Mouse (Mus musculus): ENCODE measurements around the gene Hcn1.

Hcn1 gene

DNA sequence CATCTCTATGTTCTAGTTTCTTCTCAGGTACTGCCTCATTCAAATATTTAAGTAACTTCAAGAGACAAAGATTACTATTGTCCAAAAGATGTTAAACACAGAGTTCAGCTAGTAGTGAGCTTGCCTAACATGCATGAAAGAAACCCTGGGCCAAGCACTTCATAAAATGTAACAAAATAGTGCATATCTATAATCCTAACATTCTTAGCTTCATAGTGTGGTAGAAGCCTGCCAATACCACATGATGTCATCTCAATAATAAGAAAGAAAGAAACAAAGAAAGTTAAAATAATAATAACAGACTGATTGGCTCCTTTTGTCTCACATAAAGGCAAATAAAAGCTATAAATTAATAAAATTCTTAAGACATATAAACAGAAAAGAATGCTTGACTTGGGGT is 103.5 kb downstream of the Hcn1 start:
- no peak for DNase-seq (ENCODE audit: low read depth)

DNA sequence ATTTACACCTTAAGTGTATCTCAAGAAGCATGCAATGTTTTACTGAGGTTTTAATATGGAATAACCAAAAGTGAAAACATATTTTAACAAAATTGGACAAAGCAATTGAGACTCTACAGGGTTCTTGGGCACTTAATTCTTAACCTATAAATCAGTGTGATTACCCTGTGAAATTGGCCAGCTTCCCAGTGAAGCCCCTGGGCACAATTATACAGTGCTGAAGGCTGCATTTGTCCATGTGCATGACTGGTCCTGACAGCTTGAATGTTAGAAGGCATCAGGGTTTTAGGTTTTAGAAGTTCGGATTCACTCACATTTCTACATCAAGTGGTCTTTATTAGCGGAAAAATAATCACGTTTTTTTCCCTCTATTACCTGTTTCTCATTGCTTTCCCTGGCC is 103.9 kb downstream of the Hcn1 start:
- no peak for DNase-seq (ENCODE audit: low read depth)

GRCm38 (mm10) chr13:117706496-117706895 is 104.4 kb downstream of the Hcn1 start:
- DNase-seq (ENCODE audit: low read depth) = no peak

DNA sequence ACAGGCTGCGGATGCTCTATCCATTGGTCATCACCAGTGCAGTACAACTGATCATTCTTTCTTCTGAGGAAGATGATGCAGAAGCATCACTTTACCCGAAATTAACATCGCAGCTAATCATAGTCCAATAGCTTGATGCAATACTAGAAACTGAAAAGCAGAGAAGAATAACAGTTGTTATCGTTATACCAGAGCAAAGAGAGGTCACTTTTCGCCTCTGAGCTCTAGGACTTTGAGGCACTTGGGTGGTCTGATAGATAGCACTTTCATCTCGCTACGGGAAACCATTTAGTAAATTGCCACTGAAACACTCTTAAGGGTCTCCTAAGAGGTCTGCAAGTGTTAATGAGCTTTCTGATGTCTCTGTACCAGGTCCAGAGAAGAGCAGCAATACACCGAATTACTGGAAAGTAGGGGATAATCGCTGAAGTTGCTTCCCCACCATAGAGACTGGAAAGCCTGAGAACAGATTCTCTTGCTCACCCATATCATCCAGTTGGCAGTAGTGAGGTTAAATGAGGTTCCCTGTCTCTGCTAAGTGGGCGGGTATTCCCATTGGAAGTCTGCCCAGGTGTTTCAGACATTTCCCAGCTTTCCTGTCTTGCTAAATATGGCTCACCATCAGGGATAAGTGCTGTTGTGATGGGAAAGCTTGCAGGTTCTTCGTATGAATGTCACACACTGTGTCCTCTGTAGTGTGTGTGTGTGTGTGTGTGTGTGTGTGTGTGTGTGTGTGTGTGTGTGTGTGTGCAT is 105.0 kb downstream of the Hcn1 start:
- peak; percentile 15 for DNase-seq (ENCODE audit: low read depth)

GRCm38 (mm10) chr13:117710811-117711210 is 108.7 kb downstream of the Hcn1 start:
- peak; percentile 10 for DNase-seq (ENCODE audit: low read depth)

DNA sequence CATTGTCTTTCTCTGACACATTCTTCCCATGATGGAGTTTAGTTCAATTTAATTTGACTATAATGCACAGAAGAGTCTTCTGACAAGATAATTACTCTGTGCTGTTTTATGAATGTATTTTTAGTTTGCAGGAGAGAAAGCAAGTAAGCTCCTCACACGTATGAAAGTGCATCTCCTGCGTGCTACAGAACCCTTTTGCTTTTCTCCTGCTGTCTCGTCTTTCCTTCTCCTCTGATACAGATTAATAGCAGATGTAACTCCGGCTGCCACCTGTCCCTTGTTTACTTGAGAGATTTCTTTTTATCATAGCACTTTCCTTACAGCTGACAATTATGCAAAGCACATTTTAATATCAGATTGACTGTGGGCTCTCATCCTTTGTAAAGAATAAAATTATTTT is 120.0 kb downstream of the Hcn1 start:
- DNase-seq (ENCODE audit: low read depth) = no peak

- no peak for DNase-seq (ENCODE audit: low read depth)
Measured at GRCm38 (mm10) chr13:117724083-117724482, 122.0 kb downstream of the Hcn1 start.

GRCm38 (mm10) chr13:117728393-117728792 is 126.3 kb downstream of the Hcn1 start:
- DNase-seq (ENCODE audit: low read depth) = no peak

DNA sequence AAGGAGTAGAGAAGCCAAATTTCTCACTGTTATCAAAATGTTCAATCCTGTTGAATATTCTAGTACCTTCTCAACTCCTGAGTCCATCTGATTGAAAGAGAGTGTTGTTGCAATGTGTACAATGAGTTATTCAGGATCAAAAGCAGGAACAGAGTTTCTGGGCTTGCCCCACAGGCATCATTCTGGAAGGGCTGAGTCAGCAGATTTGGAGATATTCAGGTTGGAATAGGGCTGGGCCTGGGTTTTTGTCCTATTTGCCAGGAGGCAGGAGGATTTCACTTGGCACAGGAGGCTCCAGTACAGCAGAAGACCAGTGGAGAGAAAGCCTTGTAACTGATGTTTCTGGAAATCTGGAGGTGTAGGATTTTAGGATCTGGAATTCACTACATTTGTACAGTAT is 130.6 kb downstream of the Hcn1 start:
- no peak for DNase-seq (ENCODE audit: low read depth)

- no peak for DNase-seq (ENCODE audit: low read depth)
Measured at GRCm38 (mm10) chr13:117744451-117744850, 142.3 kb downstream of the Hcn1 start.

- DNase-seq (ENCODE audit: low read depth) = no peak
Measured at GRCm38 (mm10) chr13:117745173-117745572, 143.1 kb downstream of the Hcn1 start.

GRCm38 (mm10) chr13:117765487-117765886 is 163.4 kb downstream of the Hcn1 start:
- DNase-seq (ENCODE audit: low read depth) = no peak

- DNase-seq (ENCODE audit: low read depth) = no peak
Measured at GRCm38 (mm10) chr13:117785376-117785775, 183.3 kb downstream of the Hcn1 start.

GRCm38 (mm10) chr13:117792861-117793260 is 190.7 kb downstream of the Hcn1 start:
- no peak for DNase-seq (ENCODE audit: low read depth)

- DNase-seq (ENCODE audit: low read depth) = no peak
Measured at GRCm38 (mm10) chr13:117801061-117801460, 198.9 kb downstream of the Hcn1 start.

GRCm38 (mm10) chr13:117827628-117828027 is 225.5 kb downstream of the Hcn1 start:
- no peak for DNase-seq (ENCODE audit: low read depth)

DNA sequence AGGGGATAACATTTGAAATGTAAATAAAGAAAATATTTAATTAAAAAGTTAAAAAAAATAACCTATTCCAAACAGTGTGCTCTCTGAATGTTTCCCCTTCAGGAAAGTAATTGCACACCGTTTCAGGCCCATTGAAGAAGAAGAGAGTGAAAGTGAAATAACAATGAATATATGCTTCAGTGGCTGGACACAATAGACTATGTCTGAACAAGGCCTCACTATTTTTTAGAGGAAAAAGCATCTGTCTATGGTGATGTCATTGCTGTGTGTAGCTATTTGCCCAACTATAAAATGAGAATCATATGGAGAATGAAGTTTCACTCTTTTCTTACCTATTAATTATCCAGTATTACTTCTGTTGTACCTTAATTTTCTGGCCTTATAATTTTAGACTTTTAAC is 234.5 kb downstream of the Hcn1 start:
- no peak for DNase-seq (ENCODE audit: low read depth)

GRCm38 (mm10) chr13:117838264-117838663 is 236.1 kb downstream of the Hcn1 start:
- DNase-seq (ENCODE audit: low read depth) = no peak

- no peak for DNase-seq (ENCODE audit: low read depth)
Measured at GRCm38 (mm10) chr13:117842366-117842765, 240.2 kb downstream of the Hcn1 start.

DNA sequence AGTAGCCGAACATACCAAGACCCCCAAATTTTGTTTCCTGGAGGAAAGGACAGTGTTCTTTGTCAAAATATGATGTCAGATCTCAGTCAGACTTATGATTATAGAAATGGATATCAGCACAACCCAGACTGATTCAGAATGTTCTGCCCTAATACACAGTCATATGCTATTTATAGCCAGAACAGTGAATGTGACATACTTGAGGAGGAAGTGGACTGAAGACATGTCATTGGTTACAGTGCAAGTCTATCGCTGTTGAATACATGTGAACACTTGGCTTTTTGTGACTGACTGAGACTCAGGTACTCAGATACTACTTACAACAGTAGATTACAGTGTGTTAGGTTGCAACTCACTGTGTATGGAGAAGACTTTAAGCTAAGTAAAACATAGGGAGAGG is 245.2 kb downstream of the Hcn1 start:
- no peak for DNase-seq (ENCODE audit: low read depth)

- DNase-seq (ENCODE audit: low read depth) = no peak
Measured at GRCm38 (mm10) chr13:117848757-117849156, 246.6 kb downstream of the Hcn1 start.

DNA sequence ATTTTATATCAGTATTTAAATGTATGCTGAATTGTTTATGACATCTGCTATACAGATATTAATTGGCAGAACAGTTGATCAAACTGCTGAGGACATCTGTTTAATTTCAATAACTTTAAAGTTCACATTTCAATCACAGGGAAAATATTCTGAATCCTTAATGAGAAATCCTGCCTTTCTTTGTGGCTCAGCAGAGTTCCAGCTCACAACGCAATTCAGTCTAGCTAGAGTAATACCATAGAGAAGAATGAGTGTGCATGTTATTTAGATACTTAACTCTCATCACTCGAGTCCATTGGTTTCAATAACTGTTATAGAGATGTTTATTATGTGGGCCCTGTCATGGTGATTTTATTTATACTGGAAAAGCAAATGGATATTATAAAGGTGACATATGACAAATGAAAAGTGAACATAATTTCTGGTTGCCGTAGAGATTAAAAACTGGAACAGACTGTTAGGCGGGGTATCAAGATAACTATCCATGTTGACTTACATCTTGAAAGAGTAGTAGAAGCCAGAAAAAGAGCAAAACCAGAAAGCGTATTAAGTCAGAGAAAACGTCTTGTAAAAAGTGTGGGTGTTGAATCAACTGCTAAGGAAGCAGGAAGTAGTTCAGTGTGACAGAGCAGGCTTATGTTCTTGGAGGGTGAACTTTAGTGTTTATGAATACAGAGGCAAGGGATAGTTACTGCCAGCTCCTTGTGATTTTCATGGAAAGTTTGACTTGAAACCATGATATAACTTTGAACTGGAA is 250.0 kb downstream of the Hcn1 start:
- DNase-seq (ENCODE audit: low read depth) = no peak

GRCm38 (mm10) chr13:117852711-117853051 is 250.6 kb downstream of the Hcn1 start:
- no peak for DNase-seq (ENCODE audit: low read depth)

GRCm38 (mm10) chr13:117858416-117858815 is 256.3 kb downstream of the Hcn1 start:
- no peak for DNase-seq (ENCODE audit: low read depth)

Measured in fibroblast of lung, adult 2 months (primary cell).